Mouse (Mus musculus): ENCODE results near the gene Flywch1. TPM values are rescaled to one million over a fixed set of nuclear protein-coding genes. Genes with fewer than 3 reads are reported as not detected.

The Flywch1 gene
- polyA plus RNA-seq, 1 experiment from 2014 or later = 54.3 TPM

DNA sequence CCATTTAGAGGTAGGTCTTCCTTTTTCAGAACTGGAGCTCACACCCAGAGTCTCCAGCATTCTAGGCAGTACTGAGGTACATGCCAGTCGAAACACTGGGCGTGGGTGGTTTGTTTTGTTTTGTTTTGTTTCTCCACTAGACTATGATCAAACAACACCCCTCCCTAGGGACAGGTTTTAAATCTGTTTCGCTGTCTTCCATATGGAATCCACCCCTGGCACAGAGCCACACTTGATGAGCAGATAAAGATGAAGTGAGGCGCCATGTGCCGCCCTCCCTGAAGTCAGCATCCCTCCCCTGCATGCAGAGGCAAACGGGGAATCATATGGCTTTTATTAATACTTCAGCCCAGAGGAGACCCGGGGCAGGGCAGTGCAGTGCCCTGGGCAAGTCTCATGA lies 66.7 kb downstream of the Flywch1 start:
- H3K9ac ChIP-seq (replicated peaks; ENCODE audit: low read depth, low read length) = no peak overlapping the region
- no peak overlapping the region for H3K4me3 ChIP-seq (ENCODE audit: low read depth, low read length)
- H3K4me2 ChIP-seq (replicated peaks; ENCODE audit: low read depth, low read length) = no peak overlapping the region
- no peak for ATAC-seq (ENCODE audit: insufficient number of reproducible peaks, insufficient read depth, low FRiP score, low read depth)
- no peaks in the 10 kb centered on the region for H3K27me3 ChIP-seq (ENCODE audit: control insufficient read depth, insufficient read depth, low read length)
- no peaks in the 10 kb centered on the region for H3K9me3 ChIP-seq (ENCODE audit: control insufficient read depth, low read depth, low read length)
- H3K27ac ChIP-seq (ENCODE audit: low read length) = no peak overlapping the region
- H3K36me3 ChIP-seq (ENCODE audit: control insufficient read depth, insufficient read depth, low read length) = no peaks in the 10 kb centered on the region
- WGBS = 53% methylated on average over 7 of the region's 7 CpGs
- peaks cover 6% of the 10 kb centered on the region; the same call in 1 of the 2 replicates for H3K4me1 ChIP-seq (ENCODE audit: control insufficient read depth, insufficient read depth, low read length)

DNA sequence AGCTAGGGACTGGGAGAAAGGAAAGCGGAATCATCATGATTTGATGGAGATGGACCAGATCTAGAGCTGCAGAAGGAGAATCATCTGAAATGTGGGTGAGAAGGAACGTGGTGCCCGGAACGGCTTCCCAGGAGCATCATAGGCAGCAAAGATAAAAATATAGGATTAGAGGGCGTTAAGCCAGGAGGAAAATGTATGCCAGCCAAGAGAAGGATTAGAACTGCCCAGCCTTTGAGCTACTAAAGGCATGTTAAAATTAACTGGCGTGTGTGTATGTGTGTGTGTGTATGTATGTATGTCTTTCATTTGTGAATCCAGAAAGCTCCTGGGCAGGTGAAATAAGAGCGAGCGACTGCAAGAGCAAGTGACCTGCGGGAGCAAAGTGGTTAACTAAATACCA lies 68.1 kb downstream of the Flywch1 start:
- WGBS = 83% methylated on average over 9 of the region's 9 CpGs
- H3K36me3 ChIP-seq (ENCODE audit: control insufficient read depth, insufficient read depth, low read length) = no peaks in the 10 kb centered on the region
- no peaks in the 10 kb centered on the region for H3K9me3 ChIP-seq (ENCODE audit: control insufficient read depth, low read depth, low read length)
- no peak overlapping the region for H3K4me2 ChIP-seq (replicated peaks; ENCODE audit: low read depth, low read length)
- no peak for ATAC-seq (ENCODE audit: insufficient number of reproducible peaks, insufficient read depth, low FRiP score, low read depth)
- H3K4me1 ChIP-seq (ENCODE audit: control insufficient read depth, insufficient read depth, low read length) = peaks cover 6% of the 10 kb centered on the region; the same call in 1 of the 2 replicates
- H3K4me3 ChIP-seq (ENCODE audit: low read depth, low read length) = no peak overlapping the region
- 0 out of 2 replicates have a peak, but pooled peaks cover 4% of the 10 kb centered on the region for H3K27me3 ChIP-seq (ENCODE audit: control insufficient read depth, insufficient read depth, low read length)
- no peak overlapping the region for H3K9ac ChIP-seq (replicated peaks; ENCODE audit: low read depth, low read length)
- no peak overlapping the region for H3K27ac ChIP-seq (ENCODE audit: low read length)

Other genes starting within 250 kb of the Flywch1 start
- 18.1 and 18.9 TPM in 2 replicates for gene Zfp213, start 207.4 kb downstream of the Flywch1 start, polyA plus RNA-seq (2014; fragmentation: Nextera tagmentation; extraction: Ambion mirVana)
- 13.6 and 15.7 TPM in 2 replicates for gene Zfp13, start 172.1 kb downstream of the Flywch1 start, polyA plus RNA-seq (2014; fragmentation: Nextera tagmentation; extraction: Ambion mirVana)
- 0.10 TPM in 1 of 2 replicates, not detected in the other for gene Zscan10, start 170.7 kb downstream of the Flywch1 start, polyA plus RNA-seq (2014; fragmentation: Nextera tagmentation; extraction: Ambion mirVana)
- 0.74 and 0.77 TPM in 2 replicates for gene Mmp25, start 126.3 kb downstream of the Flywch1 start, polyA plus RNA-seq (2014; fragmentation: Nextera tagmentation; extraction: Ambion mirVana)
- gene Bicdl2, start 111.1 kb downstream of the Flywch1 start, polyA plus RNA-seq (2014; fragmentation: Nextera tagmentation; extraction: Ambion mirVana) = 2.4 and 3.1 TPM in 2 replicates
- gene Hcfc1r1, start 98.0 kb downstream of the Flywch1 start, polyA plus RNA-seq (2014; fragmentation: Nextera tagmentation; extraction: Ambion mirVana) = 110 TPM in 2 replicates
- gene Thoc6, start 97.7 kb downstream of the Flywch1 start, polyA plus RNA-seq (2014; fragmentation: Nextera tagmentation; extraction: Ambion mirVana) = 36.5 and 40.0 TPM in 2 replicates
- 18.0 and 20.7 TPM in 2 replicates for gene Tnfrsf12a, start 94.1 kb downstream of the Flywch1 start, polyA plus RNA-seq (2014; fragmentation: Nextera tagmentation; extraction: Ambion mirVana)
- 149 and 158 TPM in 2 replicates for gene Cldn6, start 92.4 kb downstream of the Flywch1 start, polyA plus RNA-seq (2014; fragmentation: Nextera tagmentation; extraction: Ambion mirVana)
- gene Cldn9, start 87.6 kb downstream of the Flywch1 start, polyA plus RNA-seq (2014; fragmentation: Nextera tagmentation; extraction: Ambion mirVana) = 2.9 and 3.0 TPM in 2 replicates
- 0.20 TPM in 1 of 2 replicates, not detected in the other for gene 1520401A03Rik, start 48.8 kb downstream of the Flywch1 start, polyA plus RNA-seq (2014; fragmentation: Nextera tagmentation; extraction: Ambion mirVana)
- 54.8 and 55.9 TPM in 2 replicates for gene Pkmyt1, start 45.3 kb downstream of the Flywch1 start, polyA plus RNA-seq (2014; fragmentation: Nextera tagmentation; extraction: Ambion mirVana)
- gene Paqr4, start 30.7 kb downstream of the Flywch1 start, polyA plus RNA-seq (2014; fragmentation: Nextera tagmentation; extraction: Ambion mirVana) = 24.7 and 25.2 TPM in 2 replicates
- 0.45 and 0.69 TPM in 2 replicates for gene Kremen2, start 25.8 kb downstream of the Flywch1 start, polyA plus RNA-seq (2014; fragmentation: Nextera tagmentation; extraction: Ambion mirVana)
- 29.0 and 31.0 TPM in 2 replicates for gene Flywch2, start 14.5 kb upstream of the Flywch1 start, polyA plus RNA-seq (2014; fragmentation: Nextera tagmentation; extraction: Ambion mirVana)
- 513 and 521 TPM in 2 replicates for gene Srrm2, start 18.9 kb upstream of the Flywch1 start, polyA plus RNA-seq (2014; fragmentation: Nextera tagmentation; extraction: Ambion mirVana)
- 1,042 and 1,209 TPM in 2 replicates for gene Elob, start 57.5 kb upstream of the Flywch1 start, polyA plus RNA-seq (2014; fragmentation: Nextera tagmentation; extraction: Ambion mirVana)
- not detected in 2 replicates for gene Prss33, start 64.5 kb upstream of the Flywch1 start, polyA plus RNA-seq (2014; fragmentation: Nextera tagmentation; extraction: Ambion mirVana)
- 1.1 and 1.6 TPM in 2 replicates for gene Prss32, start 72.3 kb upstream of the Flywch1 start, polyA plus RNA-seq (2014; fragmentation: Nextera tagmentation; extraction: Ambion mirVana)
- 1.1 and 2.3 TPM in 2 replicates for gene Prss41, start 72.6 kb upstream of the Flywch1 start, polyA plus RNA-seq (2014; fragmentation: Nextera tagmentation; extraction: Ambion mirVana)
- not detected in 2 replicates for gene Prss21, start 96.5 kb upstream of the Flywch1 start, polyA plus RNA-seq (2014; fragmentation: Nextera tagmentation; extraction: Ambion mirVana)
- not detected in 2 replicates for gene Dcpp1, start 109.3 kb upstream of the Flywch1 start, polyA plus RNA-seq (2014; fragmentation: Nextera tagmentation; extraction: Ambion mirVana)
- not detected in 2 replicates for gene Dcpp2, start 109.3 kb upstream of the Flywch1 start, polyA plus RNA-seq (2014; fragmentation: Nextera tagmentation; extraction: Ambion mirVana)
- gene Dcpp3, start 145.9 kb upstream of the Flywch1 start, polyA plus RNA-seq (2014; fragmentation: Nextera tagmentation; extraction: Ambion mirVana) = not detected in 2 replicates
- not detected in 2 replicates for gene Sbp, start 170.1 kb upstream of the Flywch1 start, polyA plus RNA-seq (2014; fragmentation: Nextera tagmentation; extraction: Ambion mirVana)
- not detected in 2 replicates for gene Sbpl, start 183.7 kb upstream of the Flywch1 start, polyA plus RNA-seq (2014; fragmentation: Nextera tagmentation; extraction: Ambion mirVana)
- not detected in 2 replicates for gene Prss30, start 209.0 kb upstream of the Flywch1 start, polyA plus RNA-seq (2014; fragmentation: Nextera tagmentation; extraction: Ambion mirVana)
- gene Prss22, start 226.5 kb upstream of the Flywch1 start, polyA plus RNA-seq (2014; fragmentation: Nextera tagmentation; extraction: Ambion mirVana) = 1.9 and 3.1 TPM in 2 replicates